Mouse (Mus musculus): Measurements from ENCODE around the gene Copz1. TPM values are rescaled to one million over a fixed set of nuclear protein-coding genes. Genes with fewer than 3 reads are reported as not detected.
"Not testable (repeated sequence)": the region's sequence is repeated elsewhere in the genome, so short reads cannot be mapped to it uniquely, and the experiment has no call there.

Copz1 gene
- total and polyA plus RNA-seq, 3 experiments, result 80.0 to 271 (median 148) TPM

DNA sequence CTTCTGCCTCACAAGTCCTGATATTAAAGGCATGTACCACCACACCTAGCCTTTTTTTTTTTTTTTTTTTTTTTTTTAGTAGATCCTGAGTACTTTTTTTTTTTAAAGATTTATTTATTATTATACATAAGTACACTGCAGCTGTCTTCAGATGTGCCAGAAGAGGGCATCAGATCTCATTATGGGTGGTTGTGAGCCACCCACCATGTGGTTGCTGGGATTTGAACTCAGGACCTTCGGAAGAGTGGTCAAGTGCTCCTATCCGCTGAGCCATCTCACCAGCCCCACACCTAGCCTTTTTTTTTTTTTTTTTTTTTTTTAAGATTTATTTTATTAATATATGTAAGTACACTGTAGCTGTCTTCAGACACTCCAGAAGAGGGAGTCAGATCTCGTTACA is 3.4 kb downstream of the Copz1 start:
- peaks cover 0 to 40% of the 10 kb centered on the region in 2 experiments; a peak in 2 of 4 replicates for H3K4me1 ChIP-seq (ENCODE audit: control insufficient read depth in 1 of 2, insufficient read depth in 2 of 2)
- H3K27me3 ChIP-seq (replicated peaks); H3K4me2 ChIP-seq (ENCODE audit: insufficient read depth, low read depth, poor library complexity, severe bottlenecking); DNase-seq (ENCODE audit: extremely low read depth); H3K27ac ChIP-seq (ENCODE audit: insufficient read depth, low read depth); H3K9me3 ChIP-seq (replicated peaks; ENCODE audit: low read length); dilution Hi-C loops (cut with MboI; ENCODE audit: extremely low pct_ligation_motif_present, extremely low pct_unique_long_range_greater_than_20kb, low sequenced_read_pairs); H3K9ac ChIP-seq (ENCODE audit: insufficient read depth, low read depth); H3K4me3 ChIP-seq (replicated peaks in 1 of 3; ENCODE audit: low read depth in 2 of 3, low read length in 2 of 3, poor library complexity in 1 of 3); in situ Hi-C loops (cut with MboI; ENCODE audit: low pct_ligation_motif_present, low pct_unique_long_range_greater_than_20kb, low sequenced_read_pairs): not testable (repeated sequence)
- H3K36me3 ChIP-seq (replicated peaks in 1 of 2; ENCODE audit: control insufficient read depth in 1 of 2, insufficient read depth in 1 of 2, low read length in 1 of 2), result peaks cover 9 to 26% of the 10 kb centered on the region in 2 experiments
- H3K79me2 ChIP-seq (replicated peaks; ENCODE audit: control insufficient read depth, extremely low read depth, insufficient read depth, poor library complexity, severe bottlenecking), result peaks cover 53% of the 10 kb centered on the region

DNA sequence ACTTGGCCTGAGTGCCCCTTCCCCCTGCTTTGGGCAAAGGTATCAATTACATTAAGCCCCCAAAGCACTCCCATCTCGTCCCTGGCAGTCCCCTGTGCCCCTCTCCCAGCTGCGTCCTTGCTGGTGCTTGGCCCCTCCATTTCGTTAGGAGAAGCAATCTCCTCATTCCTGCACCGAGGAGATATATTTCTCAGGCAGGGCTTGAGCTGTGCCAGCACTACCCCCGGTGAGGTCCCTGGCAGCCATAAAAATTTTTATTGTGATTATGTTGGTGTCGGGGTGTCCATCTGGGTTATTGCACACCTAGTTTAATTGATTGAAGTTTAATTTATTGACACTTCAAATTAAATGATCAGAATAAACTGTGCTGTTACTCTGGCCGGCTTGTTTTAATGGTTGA is 5.4 kb downstream of the Copz1 start:
- H3K36me3 ChIP-seq (replicated peaks in 1 of 2; ENCODE audit: control insufficient read depth in 1 of 2, insufficient read depth in 1 of 2, low read length in 1 of 2), result peaks cover 13 to 31% of the 10 kb centered on the region in 2 experiments
- H3K27ac ChIP-seq (ENCODE audit: insufficient read depth, low read depth), result no peak overlapping the region; the same call in 1 of the 2 replicates
- H3K4me1 ChIP-seq (ENCODE audit: control insufficient read depth in 1 of 2, insufficient read depth in 2 of 2), result peaks cover 0 to 49% of the 10 kb centered on the region in 2 experiments; a peak in 2 of 4 replicates

DNA sequence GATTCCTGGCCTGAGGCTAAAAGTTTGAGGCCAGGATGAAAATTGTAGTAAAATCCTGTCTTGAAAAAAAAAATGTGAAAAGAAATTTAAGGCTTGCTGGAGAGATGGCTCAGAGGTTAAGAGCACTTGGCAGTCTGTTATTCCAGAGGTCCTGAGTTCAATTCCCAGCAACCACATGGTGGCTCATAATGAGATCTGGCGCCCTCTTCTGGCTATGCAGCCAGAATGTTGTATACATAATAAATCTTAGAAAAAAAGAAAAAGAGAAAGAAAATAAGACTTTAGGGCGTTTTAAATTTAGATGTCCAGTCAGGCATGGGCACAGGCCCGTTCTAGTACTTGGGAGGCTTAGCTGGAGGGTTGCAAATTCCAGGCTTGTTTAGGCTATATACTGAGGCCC is 7.2 kb downstream of the Copz1 start:
- Histone ChIP-seq H3K4me3 (replicated peaks in 1 of 3; ENCODE audit: low read depth in 2 of 3, low read length in 2 of 3, poor library complexity in 1 of 3) (no peak overlapping the region), H3K27me3 (replicated peaks) (no peaks in the 10 kb centered on the region), H3K36me3 (replicated peaks in 1 of 2; ENCODE audit: control insufficient read depth in 1 of 2, insufficient read depth in 1 of 2, low read length in 1 of 2) (peaks cover 13 to 40% of the 10 kb centered on the region in 2 experiments), H3K79me2 (replicated peaks; ENCODE audit: control insufficient read depth, extremely low read depth, insufficient read depth, poor library complexity, severe bottlenecking) (peaks cover 58% of the 10 kb centered on the region), H3K9ac (ENCODE audit: insufficient read depth, low read depth) (no peak overlapping the region), H3K4me2 (ENCODE audit: insufficient read depth, low read depth, poor library complexity, severe bottlenecking) (no peak overlapping the region), H3K27ac (ENCODE audit: insufficient read depth, low read depth) (no peak overlapping the region), H3K9me3 (replicated peaks; ENCODE audit: low read length) (no peaks in the 10 kb centered on the region), H3K4me1 (ENCODE audit: control insufficient read depth in 1 of 2, insufficient read depth in 2 of 2) (peaks cover 0 to 41% of the 10 kb centered on the region in 2 experiments; a peak in 2 of 4 replicates)
- in situ Hi-C loops (cut with MboI; ENCODE audit: low pct_ligation_motif_present, low pct_unique_long_range_greater_than_20kb, low sequenced_read_pairs), result loop anchor here (5.0 kb wide), 1 partner anchor 38 kb away; no protein-coding TSS in a partner anchor
- dilution Hi-C loops (cut with MboI; ENCODE audit: extremely low pct_ligation_motif_present, extremely low pct_unique_long_range_greater_than_20kb, low sequenced_read_pairs), result no loop called here
- TF ChIP-seq RAD21 (IDR thresholded peaks at IDR 0.05; ENCODE audit: low read depth, low read length) (peak; percentile 35), TCF12 (IDR thresholded peaks at IDR 0.05; ENCODE audit: low read depth, low read length) (no peak), CTCF (conservative IDR thresholded peaks at IDR 0.05 in 1 of 2, IDR thresholded peaks at IDR 0.05 in 1 of 2; ENCODE audit: low read depth in 2 of 2, low read length in 2 of 2) (peak; percentile 58 to 73), MYC (IDR thresholded peaks at IDR 0.05; ENCODE audit: low read depth, low read length) (peak; percentile 72; the same call in 1 of the 2 replicates), SMC3 (IDR thresholded peaks at IDR 0.05; ENCODE audit: low read depth, low read length) (peak; percentile 39), NELFE (IDR thresholded peaks at IDR 0.05; ENCODE audit: low read depth, low read length) (no peak), ZNF384 (IDR thresholded peaks at IDR 0.05; ENCODE audit: low read depth, low read length) (peak; percentile 61)
- DNase-seq (ENCODE audit: extremely low read depth), result peak; percentile 62

More for the DNA sequence above, 5.4 kb downstream of the Copz1 start:
- Histone ChIP-seq H3K9ac (ENCODE audit: insufficient read depth, low read depth) (no peak overlapping the region), H3K4me3 (replicated peaks in 1 of 3; ENCODE audit: low read depth in 2 of 3, low read length in 2 of 3, poor library complexity in 1 of 3) (no peak overlapping the region), H3K79me2 (replicated peaks; ENCODE audit: control insufficient read depth, extremely low read depth, insufficient read depth, poor library complexity, severe bottlenecking) (peaks cover 66% of the 10 kb centered on the region), H3K9me3 (replicated peaks; ENCODE audit: low read length) (no peaks in the 10 kb centered on the region), H3K4me2 (ENCODE audit: insufficient read depth, low read depth, poor library complexity, severe bottlenecking) (no peak overlapping the region), H3K27me3 (replicated peaks) (no peaks in the 10 kb centered on the region)
- TF ChIP-seq JUN (IDR thresholded peaks at IDR 0.05; ENCODE audit: insufficient read depth, low read depth, low read length) (no peak), PAX5 (IDR thresholded peaks at IDR 0.05; ENCODE audit: low read length) (no peak), ELF1 (IDR thresholded peaks at IDR 0.05; ENCODE audit: low read depth, low read length) (no peak), ETS1 (conservative IDR thresholded peaks at IDR 0.05; ENCODE audit: low read depth, low read length) (no peak), EP300 (IDR thresholded peaks at IDR 0.05; ENCODE audit: low read length) (no peak), RCOR1 (conservative IDR thresholded peaks at IDR 0.05; ENCODE audit: low read depth, low read length) (no peak), NELFE (IDR thresholded peaks at IDR 0.05; ENCODE audit: low read depth, low read length) (no peak), JUND (conservative IDR thresholded peaks at IDR 0.05; ENCODE audit: low read depth, low read length) (no peak), BHLHE40 (IDR thresholded peaks at IDR 0.05; ENCODE audit: low read depth, low read length) (no peak), TBP (conservative IDR thresholded peaks at IDR 0.05; ENCODE audit: low read depth, low read length) (no peak), E2F4 (IDR thresholded peaks at IDR 0.05; ENCODE audit: insufficient replicate concordance, low read depth, low read length) (no peak), SIN3A (IDR thresholded peaks at IDR 0.05; ENCODE audit: low read length) (no peak), TCF12 (IDR thresholded peaks at IDR 0.05; ENCODE audit: low read depth, low read length) (no peak), POLR2A (IDR thresholded peaks at IDR 0.05; ENCODE audit: low read depth, low read length) (no peak)
- no peak for DNase-seq (ENCODE audit: extremely low read depth)
- in situ Hi-C loops (cut with MboI; ENCODE audit: low pct_ligation_motif_present, low pct_unique_long_range_greater_than_20kb, low sequenced_read_pairs) (no loop called here), dilution Hi-C loops (cut with MboI; ENCODE audit: extremely low pct_ligation_motif_present, extremely low pct_unique_long_range_greater_than_20kb, low sequenced_read_pairs) (no loop called here)
